32 mouse cellular contexts compared by ENCODE assay signal in genomic region chr15:91255308-91255707, GRCm38 (mm10). TPM values are rescaled to one million over a fixed set of nuclear protein-coding genes. Genes with fewer than 3 reads are reported as not detected.
DNase-seq lines count a peak whose midpoint lies in the region; ATAC-seq and TF ChIP-seq lines count a peak whose summit lies in the region.
"Had no signal": no experiment of that assay in that cellular context is flagged by ENCODE, and none has a peak within 500 bp of the region (broad histone marks: within the 10 kb centered on the region; RNA-seq: fewer than 3 reads in every experiment).

No protein-coding gene starts in this region.

- H3K9ac ChIP-seq in lung, embryonic 15.5 days = no peak overlapping the region
- H3K9ac ChIP-seq: embryonic facial prominence, embryonic 12.5 days; embryonic facial prominence, embryonic 15.5 days; forebrain, embryonic 13.5 days; hindbrain, embryonic 12.5 days; hindbrain, embryonic 15.5 days had no signal

- peak; percentile 75; the same call in 1 of the 2 replicates for ATAC-seq in lung, embryonic 15.5 days (ENCODE audit: borderline replicate concordance, extremely low read depth, low FRiP score, low TSS enrichment)
- ATAC-seq in CD4-positive, CD25-positive, alpha-beta regulatory T cell, adult 4 months = no peak
- ATAC-seq: forebrain, embryonic 13.5 days; forebrain, embryonic 16.5 days; Patski had no signal

- H3K9me3 ChIP-seq in lung, embryonic 15.5 days = no peaks in the 10 kb centered on the region
- H3K9me3 ChIP-seq: embryonic facial prominence, embryonic 12.5 days; embryonic facial prominence, embryonic 15.5 days; forebrain, embryonic 10.5 days; forebrain, embryonic 13.5 days; hindbrain, embryonic 12.5 days; hindbrain, embryonic 15.5 days had no signal

- no peak for TF ChIP-seq CTCF in left cerebral cortex, adult 2 months (IDR thresholded peaks at IDR 0.05)

- H3K4me3 ChIP-seq in lung, embryonic 15.5 days = no peak overlapping the region
- H3K4me3 ChIP-seq in left cerebral cortex, adult 2 months = no peak overlapping the region
- H3K4me3 ChIP-seq: embryonic facial prominence, embryonic 12.5 days; embryonic facial prominence, embryonic 15.5 days; forebrain, embryonic 10.5 days; forebrain, embryonic 13.5 days; hindbrain, embryonic 12.5 days; hindbrain, embryonic 15.5 days had no signal

- 66% methylated on average over 2 of the region's 2 CpGs for WGBS in lung, embryonic 15.5 days

- peak overlapping the region; percentile 25 for H3K27ac ChIP-seq in lung, embryonic 15.5 days
- no peak overlapping the region for H3K27ac ChIP-seq in left cerebral cortex, adult 2 months
- H3K27ac ChIP-seq: embryonic facial prominence, embryonic 12.5 days; embryonic facial prominence, embryonic 15.5 days; forebrain, embryonic 10.5 days; forebrain, embryonic 13.5 days; hindbrain, embryonic 12.5 days; hindbrain, embryonic 15.5 days had no signal

- 0 out of 2 replicates have a peak, but pooled peaks cover 6% of the 10 kb centered on the region for H3K4me1 ChIP-seq in lung, embryonic 15.5 days
- H3K4me1 ChIP-seq: embryonic facial prominence, embryonic 12.5 days; embryonic facial prominence, embryonic 15.5 days; hindbrain, embryonic 12.5 days; hindbrain, embryonic 15.5 days had no signal

- H3K36me3 ChIP-seq in lung, embryonic 15.5 days = no peaks in the 10 kb centered on the region
- H3K36me3 ChIP-seq: embryonic facial prominence, embryonic 12.5 days; embryonic facial prominence, embryonic 15.5 days; forebrain, embryonic 10.5 days; G1E; hindbrain, embryonic 12.5 days; hindbrain, embryonic 15.5 days had no signal

- peak; percentile 5 for DNase-seq in adrenal gland, adult 2 months
- no peak for DNase-seq in adrenal gland, postnatal 4 days (ENCODE audit: low spot score in 2 of 2)
- no peak for DNase-seq in lung, postnatal 4 days
- DNase-seq in R1 (ENCODE audit: low read depth, low spot score) = peak; percentile 3
- DNase-seq in gonadal fat pad, adult 2 months (ENCODE audit: low read depth) = peak; percentile 42
- DNase-seq in left cerebral cortex, adult 2 months (ENCODE audit: extremely low spot score in 1 of 2, low spot score in 2 of 2) = no peak
- DNase-seq: adrenal gland, adult 8-10 months; adrenal gland, postnatal 25 days; cerebellum, adult 18-20 months; cerebellum, adult 9-11 months; cerebellum, postnatal 25 days; gastrocnemius, postnatal 10 days; gastrocnemius, postnatal 36 days; heart, adult 11 months had no signal

- intact Hi-C loops in left cerebral cortex, adult 2 months (cut with DNase I) = no loop called here

- no peak overlapping the region for H3K4me2 ChIP-seq in lung, embryonic 15.5 days
- H3K4me2 ChIP-seq: embryonic facial prominence, embryonic 12.5 days; embryonic facial prominence, embryonic 15.5 days; forebrain, embryonic 13.5 days; heart, embryonic 11.5 days; hindbrain, embryonic 12.5 days; hindbrain, embryonic 15.5 days had no signal

- no peaks in the 10 kb centered on the region for H3K27me3 ChIP-seq in lung, embryonic 15.5 days
- H3K27me3 ChIP-seq: CH12.LX; embryonic facial prominence, embryonic 12.5 days; embryonic facial prominence, embryonic 15.5 days; forebrain, embryonic 13.5 days; hindbrain, embryonic 12.5 days; hindbrain, embryonic 15.5 days had no signal

RNA-seq across cellular contexts. Expression of gene CN725425, which starts 56.0 kb away (rescaled TPM):
- total RNA-seq in adrenal gland, adult 2 months (2021) = not detected
- not detected in 2 replicates for polyA plus RNA-seq in adrenal gland, adult 2 months (2012; rRNA removed)
- total RNA-seq in adrenal gland, postnatal 4 days (2021) = not detected
- polyA plus RNA-seq in lung, embryonic 15.5 days (2015; fragmentation: Nextera tagmentation; extraction: Ambion mirVana) = 0.08 TPM in 1 of 2 replicates, not detected in the other
- polyA plus RNA-seq in gonadal fat pad, adult 2 months (2012; rRNA removed) = not detected in 2 replicates
- polyA plus RNA-seq in CD4-positive, CD25-positive, alpha-beta regulatory T cell, adult 4 months (2017; shearing (Covaris generic)) = not detected
- total RNA-seq in left cerebral cortex, adult 2 months (2021) = under 1 TPM in 1 of 2 experiments, not detected in 1; 0.23 TPM
- total RNA-seq: adrenal gland, adult 8-10 months; adrenal gland, postnatal 25 days; CH12.LX; common myeloid progenitor, adult 5-6 weeks; G1E; gastrocnemius, adult 18-20 months; gastrocnemius, postnatal 36 days; hematopoietic stem cell, adult 5-6 weeks had no signal
- polyA plus RNA-seq: embryonic facial prominence, embryonic 12.5 days; embryonic facial prominence, embryonic 15.5 days; forebrain, embryonic 10.5 days; forebrain, embryonic 13.5 days; forebrain, embryonic 16.5 days; G1E; heart, embryonic 11.5 days; heart, embryonic 14.5 days; heart, postnatal 0 days; hindbrain, embryonic 12.5 days; hindbrain, embryonic 15.5 days; Patski had no signal

Comparison
In these comparisons a context has a peak if more than half of its experiments do, and no peak if none do; other contexts are left out.
1. DNase-seq: peak in adrenal gland, adult 2 months (single experiment), R1 (single experiment) and gonadal fat pad, adult 2 months (single experiment); none in adrenal gland, postnatal 4 days (0 of 2), lung, postnatal 4 days (0 of 2) and left cerebral cortex, adult 2 months (0 of 2).